Mouse (Mus musculus): ENCODE results near the gene Usp29.

The Usp29 gene

DNA sequence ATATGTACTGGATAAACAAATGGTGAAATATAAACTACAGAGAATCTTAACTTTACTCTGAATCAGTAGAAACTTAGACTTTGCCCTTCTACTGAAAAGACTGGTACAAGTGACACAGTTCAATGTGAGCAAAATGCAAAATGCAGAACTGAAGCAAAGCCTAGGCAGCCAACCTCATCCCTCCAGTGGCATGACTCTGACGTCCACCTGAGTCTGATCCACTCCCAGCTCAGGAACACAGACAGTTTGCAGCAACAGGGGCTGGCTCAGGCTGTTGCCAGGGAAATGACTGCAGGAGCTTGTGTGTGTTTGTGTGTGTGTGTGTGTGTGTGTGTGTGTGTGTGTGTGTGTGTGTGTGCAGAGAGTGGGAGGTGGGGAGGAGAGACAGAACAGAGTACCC lies 147.8 kb downstream of the Usp29 start:
- 65% methylated on average over 1 of the region's 1 CpGs for WGBS

DNA sequence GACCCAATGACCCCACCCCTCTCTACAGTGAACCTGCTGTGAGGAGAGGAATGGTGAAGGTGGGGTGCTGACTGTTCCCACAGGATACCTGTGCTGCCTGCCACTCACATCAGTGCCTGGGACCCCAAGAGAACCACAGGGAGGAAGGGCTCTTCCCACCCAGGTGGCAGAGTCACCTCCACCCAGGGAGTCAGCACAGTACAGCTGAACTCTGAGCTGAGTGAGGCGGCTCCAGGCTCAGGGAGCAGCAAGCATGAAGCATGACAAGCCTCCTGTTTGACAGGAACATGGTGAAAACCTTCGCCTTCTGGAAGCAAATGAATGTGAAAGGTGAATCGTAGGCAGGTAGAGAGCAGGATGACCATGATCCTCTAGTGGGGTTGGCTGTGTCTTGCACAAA lies 148.5 kb downstream of the Usp29 start:
- 94% methylated on average over 3 of the region's 3 CpGs for WGBS

DNA sequence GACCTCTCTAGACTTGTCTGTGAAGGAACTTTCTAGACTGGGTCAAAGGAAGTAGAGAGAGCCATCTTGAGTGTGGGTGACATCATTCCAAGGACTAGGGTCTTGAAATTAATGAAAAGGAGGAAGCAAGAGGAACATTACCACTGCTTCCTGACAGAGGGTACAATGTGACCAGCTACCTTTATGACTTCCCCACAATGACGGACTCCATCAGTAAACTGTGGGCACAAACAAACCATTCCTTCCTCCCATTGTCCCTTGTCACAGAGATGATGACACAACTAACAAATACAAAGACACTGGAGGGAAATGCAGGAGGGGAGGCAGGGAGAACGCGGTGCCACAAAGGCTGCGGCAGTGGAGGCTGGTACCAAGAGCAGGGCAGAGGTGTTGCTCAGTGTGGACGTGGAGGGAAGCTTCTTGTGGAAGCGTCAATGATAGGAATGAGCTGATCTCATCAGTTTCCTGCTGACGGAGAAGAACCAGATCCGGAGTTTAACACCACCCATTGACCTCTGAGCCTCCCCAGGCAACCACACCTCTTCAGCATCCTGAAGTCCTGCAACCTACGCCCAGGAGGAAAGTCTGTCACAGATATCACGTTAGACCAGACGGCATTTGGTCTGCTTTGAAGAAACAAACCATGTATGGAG lies 149.3 kb downstream of the Usp29 start:
- WGBS = 82% methylated on average over 11 of the region's 11 CpGs

DNA sequence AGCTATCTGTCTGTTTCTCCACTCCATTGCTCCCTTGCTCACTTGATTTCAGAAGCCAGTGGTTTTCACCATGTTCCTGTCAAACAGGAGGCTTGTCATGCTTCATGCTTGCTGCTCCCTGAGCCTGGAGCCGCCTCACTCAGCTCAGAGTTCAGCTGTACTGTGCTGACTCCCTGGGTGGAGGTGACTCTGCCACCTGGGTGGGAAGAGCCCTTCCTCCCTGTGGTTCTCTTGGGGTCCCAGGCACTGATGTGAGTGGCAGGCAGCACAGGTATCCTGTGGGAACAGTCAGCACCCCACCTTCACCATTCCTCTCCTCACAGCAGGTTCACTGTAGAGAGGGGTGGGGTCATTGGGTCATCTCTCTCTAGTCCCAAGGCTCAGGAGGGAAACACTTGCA lies 150.5 kb downstream of the Usp29 start:
- WGBS = 93% methylated on average over 1 of the region's 1 CpGs

DNA sequence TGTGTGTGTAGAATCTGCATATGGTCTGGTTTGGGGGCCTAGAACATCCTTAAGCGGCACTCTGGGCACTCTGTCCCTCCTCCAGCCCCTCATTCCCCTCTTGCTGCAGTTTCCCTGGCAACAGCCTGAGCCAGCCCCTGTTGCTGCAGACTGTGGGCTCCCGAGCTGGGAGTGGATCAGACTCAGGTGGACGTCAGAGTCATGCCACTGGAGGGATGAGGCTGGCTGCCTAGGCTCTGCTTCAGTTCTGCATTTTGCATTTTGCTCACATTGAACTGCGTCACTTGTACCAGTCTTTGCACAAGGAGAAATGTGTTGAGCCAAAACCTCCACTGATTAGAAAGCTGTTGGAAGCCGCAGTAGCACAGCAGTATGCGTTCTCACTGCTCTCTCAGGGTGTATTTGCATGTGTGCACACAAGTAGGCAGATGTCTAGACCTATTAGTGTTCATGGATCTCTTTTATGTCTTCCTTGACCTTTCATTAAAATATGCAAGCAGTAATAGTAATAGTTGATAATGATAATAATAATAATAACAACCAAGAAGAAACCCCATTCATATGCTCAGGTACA lies 151.2 kb downstream of the Usp29 start:
- 34% methylated on average over 6 of the region's 6 CpGs for WGBS

DNA sequence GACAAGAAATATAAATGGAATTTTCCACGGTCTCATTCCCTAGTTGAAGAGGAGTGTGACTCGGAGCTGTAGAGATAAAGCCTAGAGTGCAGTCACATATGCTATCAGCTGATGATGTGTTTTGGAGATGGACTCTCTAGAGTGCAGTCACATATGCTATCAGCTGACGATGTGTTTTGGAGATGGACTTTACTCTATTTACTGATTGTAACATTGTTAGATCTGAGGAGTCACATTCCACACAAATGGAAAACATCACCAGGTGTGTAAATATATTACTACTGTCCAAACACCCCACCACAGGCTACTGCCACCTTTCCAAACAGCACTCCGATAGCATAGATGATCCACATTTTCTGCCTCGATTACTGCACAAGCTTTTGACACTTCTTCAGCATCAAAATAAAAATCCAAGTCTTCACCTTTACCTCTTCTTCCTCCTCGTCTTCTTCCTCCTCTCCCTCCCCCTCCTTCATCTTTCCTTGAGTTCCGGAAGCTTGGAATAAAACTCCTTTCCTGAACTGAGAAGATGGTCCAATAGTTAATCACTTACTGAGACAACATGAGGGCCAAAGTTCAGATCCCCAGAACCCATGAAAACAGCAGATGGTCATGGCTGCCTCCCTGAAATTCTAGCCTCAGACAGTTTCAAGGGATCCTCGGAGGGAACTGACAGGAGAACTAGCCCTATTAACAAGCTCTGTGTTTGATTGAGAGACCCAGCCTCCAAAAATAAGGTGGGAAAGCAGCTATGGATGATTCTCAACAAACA lies 153.2 kb downstream of the Usp29 start:
- 87% methylated on average over 8 of the region's 8 CpGs for WGBS

DNA sequence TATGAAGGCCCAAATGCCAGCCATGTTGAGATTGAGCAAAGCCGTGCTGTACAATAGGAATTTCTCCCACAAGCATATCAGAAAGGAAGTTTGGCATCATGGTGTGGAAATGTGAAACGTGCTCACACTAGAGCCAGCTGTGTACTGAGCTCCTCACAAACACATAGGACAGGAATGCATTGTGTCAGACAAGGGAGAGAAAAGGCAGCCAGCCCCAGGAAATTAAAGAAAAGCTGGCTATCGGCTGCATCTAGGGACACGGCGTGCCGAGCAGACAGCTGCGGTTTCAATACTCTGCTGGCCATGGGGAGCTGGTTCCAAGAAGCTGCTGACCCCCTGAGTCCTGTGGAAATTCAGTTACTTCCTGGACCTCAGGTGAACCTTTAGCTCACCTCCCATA lies 155.0 kb downstream of the Usp29 start:
- WGBS = 83% methylated on average over 7 of the region's 7 CpGs

DNA sequence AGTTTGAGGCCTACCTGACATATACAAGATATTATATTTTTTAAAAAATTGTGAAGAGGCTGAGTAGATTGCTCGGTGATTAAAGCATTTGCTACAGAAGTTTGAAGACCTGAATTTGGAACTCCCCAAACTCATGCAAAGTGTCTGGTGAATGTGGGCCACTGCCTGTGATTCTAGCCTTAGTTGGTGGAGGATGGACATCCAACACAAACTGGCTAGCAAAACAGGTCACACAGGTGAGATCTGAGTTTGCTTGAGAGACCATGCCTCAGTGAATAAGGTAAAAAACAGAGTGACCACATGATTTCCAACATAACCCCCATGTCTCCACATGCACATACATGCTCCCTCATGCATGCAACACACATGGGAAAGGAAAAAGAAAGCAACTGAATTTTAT lies 156.5 kb downstream of the Usp29 start:
- WGBS = 94% methylated on average over 1 of the region's 1 CpGs

DNA sequence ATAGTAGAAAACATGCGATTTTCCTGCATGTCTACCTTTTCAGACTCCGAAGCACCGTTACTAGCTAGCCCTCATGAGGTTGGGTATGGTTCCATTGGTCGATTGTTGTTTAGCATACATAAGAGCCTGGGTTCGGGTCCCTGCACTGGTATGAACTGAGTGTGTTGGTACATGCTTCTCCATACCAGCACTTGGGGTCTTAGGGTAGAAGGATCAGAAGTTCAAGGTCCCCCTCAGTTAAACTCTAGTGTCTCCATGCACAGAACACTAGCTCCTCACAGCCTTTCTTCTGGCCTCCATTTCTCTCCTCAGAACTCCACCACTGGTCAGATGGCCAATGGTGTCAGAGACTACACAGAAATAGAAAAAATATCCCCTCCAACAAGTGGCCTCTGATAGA lies 159.5 kb downstream of the Usp29 start:
- WGBS = 93% methylated on average over 5 of the region's 5 CpGs

DNA sequence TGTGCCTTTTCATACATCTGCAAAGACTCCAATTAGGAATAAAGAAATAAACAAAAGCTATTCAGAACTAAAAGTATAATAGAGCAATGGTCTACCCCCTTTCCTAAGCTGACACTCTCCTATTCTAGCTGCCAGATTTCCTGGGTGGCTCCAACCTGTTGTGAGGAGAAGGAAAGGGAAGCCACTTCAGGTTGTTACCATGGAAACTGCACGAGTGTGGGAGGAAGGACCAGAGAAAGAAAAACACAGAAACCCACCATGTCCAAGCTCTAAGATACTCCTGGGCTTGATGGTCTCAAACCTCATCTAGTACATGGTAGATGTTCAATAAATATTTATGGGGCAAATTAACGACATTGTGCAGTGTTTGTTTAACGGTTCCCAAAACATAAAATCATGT lies 160.8 kb downstream of the Usp29 start:
- 47% methylated on average over 3 of the region's 3 CpGs for WGBS

DNA sequence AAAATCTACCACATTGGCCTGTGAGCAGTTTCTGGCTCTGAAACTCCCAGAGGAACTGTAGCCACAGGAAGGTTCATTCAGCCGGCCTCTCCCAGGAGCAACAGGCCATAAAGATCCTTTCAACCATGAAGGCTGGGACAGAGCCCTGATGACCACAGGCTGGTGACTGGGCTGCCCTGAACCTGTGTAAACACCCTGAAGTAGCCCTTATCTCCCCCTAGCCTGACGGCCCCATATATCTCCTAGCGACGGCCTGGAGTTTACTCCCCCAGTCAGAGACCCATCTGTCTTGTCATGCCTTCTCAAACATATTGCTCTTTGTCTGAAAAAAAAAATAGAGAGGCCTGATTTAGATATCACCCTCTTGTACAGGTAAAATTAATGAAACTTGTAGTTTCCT lies 166.6 kb downstream of the Usp29 start:
- 77% methylated on average over 4 of the region's 4 CpGs for WGBS

DNA sequence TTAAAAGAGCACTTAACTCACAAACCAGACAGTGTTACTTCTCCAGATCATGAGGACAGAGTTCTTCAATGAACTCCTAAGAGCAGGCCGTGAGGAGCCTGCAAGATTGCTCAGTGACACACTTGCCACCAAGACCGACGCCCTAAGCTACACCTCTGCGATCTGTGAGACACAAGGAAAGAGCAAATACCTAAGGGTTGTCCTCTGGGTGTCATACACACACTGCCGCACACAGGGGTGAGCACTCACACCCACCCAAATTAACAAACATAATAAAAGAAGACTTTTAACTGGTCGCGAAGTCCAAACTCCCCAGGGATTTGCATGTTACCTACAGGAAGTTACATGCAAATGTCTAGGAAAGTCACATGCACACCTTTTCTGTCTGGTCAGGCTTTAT lies 170.3 kb downstream of the Usp29 start:
- 94% methylated on average over 7 of the region's 7 CpGs for WGBS

DNA sequence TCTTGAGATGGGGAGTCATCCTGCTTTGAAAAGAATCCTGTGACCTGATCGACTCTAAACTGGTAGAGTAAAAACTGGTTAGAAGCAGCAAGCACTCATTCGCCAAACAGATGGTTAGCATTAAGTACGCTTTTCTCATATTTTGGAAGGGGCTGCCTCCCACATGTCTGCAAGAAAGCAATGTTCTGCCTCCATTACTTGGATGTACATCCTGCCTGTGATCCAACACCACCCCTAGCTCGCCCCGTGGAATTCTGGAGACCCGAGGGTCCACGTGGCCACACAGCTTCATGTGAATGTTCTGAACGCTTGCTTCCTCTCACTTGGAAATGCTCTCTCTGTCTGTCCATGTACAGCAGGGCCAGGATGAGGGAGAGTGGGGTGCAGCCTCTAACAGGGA lies 173.1 kb downstream of the Usp29 start:
- 72% methylated on average over 8 of the region's 8 CpGs for whole genome bisulfite sequencing

DNA sequence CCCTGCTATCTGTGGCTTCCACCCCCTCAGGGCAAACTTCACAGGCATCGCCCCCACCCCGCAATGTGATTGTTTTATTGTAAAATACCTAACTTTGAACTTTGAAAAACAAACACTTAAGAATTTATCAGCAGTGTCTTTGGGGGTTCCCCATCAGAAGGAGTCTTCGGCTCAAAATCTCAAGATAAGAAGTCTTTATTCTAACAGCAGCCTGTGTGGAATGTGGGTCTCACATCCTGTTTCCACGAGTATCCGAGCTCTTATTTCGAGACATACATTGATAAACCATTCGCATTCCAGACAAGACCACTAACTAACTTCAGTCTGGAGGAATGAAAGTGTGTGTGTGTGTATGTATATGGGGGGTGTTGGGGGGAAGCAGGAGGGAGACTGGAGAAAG lies 180.1 kb downstream of the Usp29 start:
- WGBS = 76% methylated on average over 7 of the region's 7 CpGs

DNA sequence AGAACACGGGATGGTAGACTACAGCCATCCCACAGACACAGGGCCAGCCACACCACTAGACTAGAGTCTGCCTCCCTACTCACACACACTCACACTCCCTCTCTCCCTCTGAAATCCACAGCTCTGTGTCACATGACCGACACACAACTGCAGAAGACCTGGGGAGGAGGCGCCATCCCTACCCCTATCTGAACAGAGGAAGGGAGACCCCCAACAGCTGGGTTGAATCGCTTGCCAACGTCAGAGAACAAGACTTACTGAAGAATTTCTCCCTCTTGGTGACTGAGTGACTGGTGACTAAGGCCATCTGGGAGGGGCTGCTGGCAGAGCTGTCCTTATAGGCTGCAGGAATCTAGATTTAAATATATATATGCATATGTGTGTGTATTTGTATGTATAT lies 181.4 kb downstream of the Usp29 start:
- WGBS = 86% methylated on average over 5 of the region's 5 CpGs

DNA sequence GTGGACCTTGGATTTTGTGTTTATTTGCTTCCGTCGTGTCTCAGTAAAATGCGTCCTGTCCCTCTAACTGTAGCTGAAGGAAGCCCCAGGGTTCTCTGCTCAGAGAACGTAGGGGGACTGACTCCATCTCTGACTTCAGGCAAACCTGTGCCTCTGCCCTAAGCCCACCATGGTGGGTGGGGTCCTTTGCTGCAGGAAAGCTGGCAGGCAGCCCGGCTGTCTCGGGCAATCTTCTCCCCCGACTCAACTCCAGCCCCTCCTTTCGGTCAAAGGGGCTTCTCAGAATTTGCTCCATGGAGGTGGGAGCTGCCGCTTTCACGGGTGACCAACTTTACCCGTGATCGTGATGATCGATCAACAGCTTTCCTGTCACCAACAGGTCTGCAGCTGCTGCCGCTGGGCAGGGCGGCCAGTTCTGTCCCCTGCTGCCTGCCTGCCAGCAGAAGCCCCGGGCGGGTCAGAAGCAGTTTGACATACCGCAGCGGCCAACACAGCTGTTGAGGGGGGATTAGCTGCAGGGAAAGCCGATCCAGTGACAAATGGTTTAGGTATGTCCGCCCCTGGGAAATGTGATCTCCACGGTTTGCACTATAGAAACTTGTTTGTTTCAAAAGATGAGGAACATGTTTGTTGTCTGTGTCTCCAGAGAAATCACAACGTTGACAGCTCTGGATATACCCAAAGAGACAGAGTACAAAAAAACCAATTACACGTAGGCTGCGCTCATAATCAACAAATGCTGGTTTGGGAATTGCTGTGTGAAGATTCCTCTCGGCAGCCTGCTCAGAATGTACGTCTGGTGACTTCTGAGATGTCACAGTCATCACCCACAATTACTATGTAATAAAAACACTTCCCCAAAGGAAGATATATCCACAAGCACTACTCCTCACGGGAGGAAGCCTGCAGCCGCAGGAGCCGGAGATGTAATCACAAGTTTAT lies 183.3 kb downstream of the Usp29 start:
- 36% methylated on average over 30 of the region's 30 CpGs for WGBS

DNA sequence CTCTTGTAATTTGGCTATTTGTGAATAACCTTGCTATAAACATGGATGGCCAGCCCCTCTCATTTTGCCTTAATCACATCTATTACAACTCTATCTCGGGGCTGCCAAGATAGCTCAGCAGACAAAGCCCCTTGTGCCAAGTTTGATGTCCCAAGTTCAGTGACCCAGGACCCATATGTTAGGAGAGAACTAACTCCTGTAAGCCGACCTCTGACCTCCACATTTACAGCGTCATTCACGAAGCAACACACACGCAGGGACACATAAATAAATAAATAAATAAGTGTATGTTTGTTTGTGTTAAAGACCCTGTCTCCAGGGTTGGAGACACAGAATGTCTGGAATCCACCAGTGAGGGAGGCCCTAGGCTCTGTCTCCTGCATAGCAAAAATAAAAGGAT lies 186.7 kb downstream of the Usp29 start:
- whole genome bisulfite sequencing = 81% methylated on average over 5 of the region's 5 CpGs

DNA sequence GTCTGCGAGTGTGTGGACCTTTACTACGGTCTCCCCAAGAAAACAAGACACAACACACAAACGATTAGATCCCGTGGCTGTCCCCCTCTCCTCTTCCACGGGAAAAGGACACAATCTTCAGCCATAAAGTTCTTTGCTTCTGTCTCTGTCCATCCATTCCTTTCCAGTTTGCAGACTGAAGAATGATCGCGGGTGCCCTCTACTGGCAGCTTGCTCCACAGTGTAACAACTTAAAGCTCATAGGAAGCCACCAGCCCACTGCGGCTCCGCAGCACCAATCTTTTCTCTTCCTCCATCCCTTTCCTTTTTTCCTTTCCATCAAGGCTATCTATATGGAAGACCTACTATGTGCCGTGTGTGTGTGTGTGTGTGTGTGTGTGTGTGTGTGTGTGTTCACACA lies 187.9 kb downstream of the Usp29 start:
- WGBS = 11% methylated on average over 10 of the region's 10 CpGs

DNA sequence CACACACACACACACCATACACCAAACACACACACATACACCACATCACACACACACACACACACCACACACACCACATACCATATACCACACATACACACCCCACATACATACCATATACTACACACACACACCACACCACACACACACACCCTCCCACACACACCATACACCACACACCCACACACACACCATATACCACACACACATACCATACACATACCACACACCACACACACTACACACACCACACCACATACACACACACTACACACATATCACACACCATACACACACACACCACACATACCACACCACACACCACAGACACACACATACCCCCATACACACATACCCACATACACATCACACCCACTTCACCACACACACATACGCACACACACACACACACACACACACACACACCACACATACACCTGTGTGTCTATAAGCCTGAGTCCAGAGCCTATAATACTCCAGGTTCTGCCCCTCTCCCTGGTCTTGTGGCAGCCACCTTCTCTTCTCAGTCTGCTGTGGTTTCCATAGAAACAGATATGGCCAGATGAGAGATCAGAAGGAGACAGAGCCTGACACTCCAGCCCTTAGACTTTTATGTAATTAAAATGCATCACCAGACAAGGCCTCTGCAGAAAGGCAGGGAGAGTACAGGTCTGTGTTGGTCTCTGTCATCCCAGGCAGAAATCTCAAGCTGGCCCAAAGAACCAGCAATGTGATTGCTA lies 188.9 kb downstream of the Usp29 start:
- WGBS = 86% methylated on average over 1 of the region's 1 CpGs

DNA sequence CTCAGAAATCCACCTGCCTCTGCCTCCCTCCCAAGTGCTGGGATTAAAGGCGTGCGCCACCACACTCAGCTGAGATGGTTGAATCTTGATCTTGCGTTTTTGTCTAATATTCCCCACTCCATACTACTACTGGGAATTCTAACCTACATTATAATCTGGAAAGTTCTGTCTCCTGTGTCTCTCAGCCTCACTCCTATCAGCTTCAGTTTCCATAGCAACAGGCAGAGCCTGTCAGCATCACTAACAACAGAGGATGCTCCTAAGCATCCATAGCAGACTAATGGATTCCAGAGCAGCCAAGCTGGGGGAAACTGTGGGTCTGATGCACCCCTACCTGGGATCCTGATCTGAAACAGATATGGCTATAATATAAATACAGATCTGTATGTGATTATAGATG lies 193.1 kb downstream of the Usp29 start:
- WGBS = 86% methylated on average over 3 of the region's 3 CpGs

DNA sequence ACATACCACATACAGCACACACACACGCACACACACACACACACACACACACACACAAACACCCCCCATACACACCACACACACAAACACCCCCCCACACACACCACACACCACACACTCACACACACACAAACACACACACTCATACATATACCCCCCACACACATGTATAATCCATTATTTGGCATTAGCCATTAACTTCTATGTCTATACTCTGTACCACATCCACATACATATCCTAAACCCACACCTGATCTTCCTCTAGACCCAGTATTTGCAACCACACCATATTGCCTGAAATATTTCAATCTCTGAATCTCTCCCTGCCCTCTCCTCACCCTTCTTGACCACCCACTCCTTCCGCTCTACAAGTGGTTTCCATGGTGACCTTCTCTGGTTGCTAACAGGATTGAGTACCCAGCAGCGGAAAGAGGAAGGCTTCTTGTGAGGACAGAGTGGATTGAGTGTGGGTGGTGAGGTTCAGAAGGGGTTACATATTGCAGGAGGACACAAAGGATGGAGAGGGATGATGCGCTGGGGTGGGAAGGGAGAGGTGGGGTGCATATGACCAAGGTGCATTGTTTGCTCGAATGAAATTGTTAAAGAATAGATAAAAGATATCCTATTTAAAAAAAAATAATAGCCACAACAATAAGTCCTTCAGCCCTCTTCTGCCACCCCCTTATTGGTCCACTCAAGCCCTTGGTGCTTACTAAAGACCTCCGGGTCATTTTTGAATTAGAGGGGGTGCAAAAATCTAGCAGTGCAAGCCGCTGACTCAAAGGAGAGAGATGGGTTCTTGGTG lies 195.8 kb downstream of the Usp29 start:
- 43% methylated on average over 7 of the region's 7 CpGs for WGBS
